Mouse (Mus musculus) embryo, embryonic 11.5 days (tissue): ENCODE measurements around the gene Tmem255a.

Experiments used
- DNase-seq: peaks from one replicate; pipeline ENCODE4 v3.0.0-alpha.2; 2012; ENCODE audit warnings: low read depth, low spot score

The Tmem255a gene

DNA sequence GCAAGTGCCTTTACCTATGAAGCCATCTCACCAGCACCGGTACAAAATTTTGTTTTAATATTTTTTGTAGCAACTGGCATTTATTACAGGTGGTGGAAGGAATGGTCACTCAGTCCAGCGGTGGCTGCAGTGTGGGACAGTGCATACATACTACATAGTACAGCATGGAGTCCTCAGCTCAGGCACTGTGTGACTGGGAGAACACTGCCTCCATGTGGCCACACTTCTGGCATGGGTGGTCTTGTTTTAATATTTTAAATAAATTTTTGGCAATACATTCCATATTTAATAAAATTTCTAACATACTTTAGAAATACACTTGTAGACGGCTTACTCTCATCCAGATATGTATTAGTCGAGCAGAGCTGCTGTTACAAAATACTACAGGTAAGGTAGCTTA, 85.6 kb downstream of the Tmem255a start:
- no peak for DNase-seq

DNA sequence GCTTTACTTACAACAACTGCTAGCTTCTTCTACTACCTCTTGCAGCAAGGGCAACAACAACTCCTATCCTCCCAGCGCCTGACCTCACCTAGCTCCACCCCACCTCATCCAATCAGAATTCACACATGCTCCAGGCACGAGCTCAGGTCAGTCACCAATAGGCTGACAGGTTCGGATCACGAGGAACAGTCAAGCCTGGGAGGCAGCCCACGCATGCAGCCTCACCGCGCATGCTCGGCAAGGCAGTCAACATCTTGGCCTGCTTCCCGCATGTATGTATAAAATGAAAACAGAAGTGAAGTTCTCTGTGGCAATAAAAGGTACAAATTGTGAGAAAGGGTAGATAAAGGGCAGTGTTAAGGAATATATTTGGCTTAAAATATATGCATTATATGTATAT, 86.2 kb downstream of the Tmem255a start:
- no peak for DNase-seq

DNA sequence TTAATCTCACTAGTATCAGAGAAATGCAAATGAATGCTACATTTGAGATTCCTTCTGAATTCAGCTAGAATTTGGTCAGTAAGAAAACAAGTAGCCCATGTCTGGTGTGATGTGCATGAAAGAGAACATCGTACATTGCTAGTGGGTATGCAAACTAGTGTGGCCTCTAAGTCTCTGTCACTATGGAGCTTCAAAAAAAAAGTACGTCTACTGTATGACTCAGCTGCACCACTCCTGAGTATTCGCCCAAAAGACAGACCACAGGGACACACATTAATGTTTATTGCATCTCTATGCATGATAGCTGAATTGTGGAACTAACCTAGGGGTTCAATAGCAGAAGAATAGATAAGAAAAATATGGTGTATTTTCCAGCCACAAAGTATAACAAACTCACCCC, 86.9 kb downstream of the Tmem255a start:
- DNase-seq = no peak

DNA sequence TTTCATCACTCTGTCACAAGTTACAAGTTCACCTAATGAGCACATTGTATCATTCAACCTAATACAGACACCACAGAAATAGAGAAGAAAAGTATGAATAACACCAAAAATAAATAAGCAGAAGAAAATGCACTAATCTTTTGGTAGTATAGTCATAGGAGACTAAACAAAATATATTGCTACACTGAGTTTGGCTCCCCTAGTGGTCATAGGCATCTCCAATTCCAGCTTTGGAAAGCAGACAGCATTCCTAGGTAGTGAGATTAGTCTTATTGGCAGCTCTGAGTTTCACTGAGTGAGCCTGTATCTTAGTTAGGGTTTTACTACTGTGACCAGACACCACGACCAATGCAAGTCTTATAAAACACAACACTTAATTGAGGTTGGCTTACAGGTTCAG, 93.1 kb downstream of the Tmem255a start:
- no peak for DNase-seq
